Mouse (Mus musculus) ES-E14 (cell line): ENCODE results near the gene Fam72a.

Experiments used
- HCFC1 ChIP-seq: IDR thresholded peaks from 2 replicates; pipeline ENCODE4 v1.6.1; 2012; ENCODE audit warnings: low read length, inconsistent platforms, borderline replicate concordance; ENCODE audit not compliant: insufficient read depth
- ZC3H11A ChIP-seq: IDR thresholded peaks from 2 replicates; pipeline ENCODE4 v1.6.1; 2012; ENCODE audit warnings: low read depth, mild to moderate bottlenecking, inconsistent platforms, low read length, borderline replicate concordance
- ZNF384 ChIP-seq: IDR thresholded peaks from 2 replicates; pipeline ENCODE4 v1.6.1; 2012; ENCODE audit warnings: low read depth, low read length, inconsistent platforms

GRCm38 (mm10) chr1:131541903-131542302 lies 14.2 kb downstream of the Fam72a start:
- TF ChIP-seq ZNF384 (no peak), HCFC1 (no peak), ZC3H11A (no peak)
